Mouse (Mus musculus) heart, embryonic 15.5 days (tissue): ENCODE results near the gene Hspa1b. TPM values are rescaled to one million over a fixed set of nuclear protein-coding genes. Genes with fewer than 3 reads are reported as not detected.
A peak's percentile ranks its signal among the peaks of the same experiment; 100 is the strongest.
"Not testable (repeated sequence)": the region's sequence is repeated elsewhere in the genome, so short reads cannot be mapped to it uniquely, and the experiment has no call there.

Experiments used
- ATAC-seq: fragments of 200-750 bp; cut with Nextera tagmentation; replicated peaks from 2 replicates; pipeline ENCODE4 v1.8.0; 2017; ENCODE audit warnings: low read depth, moderate TSS enrichment; ENCODE audit not compliant: insufficient number of reproducible peaks, insufficient read depth, low FRiP score
- H3K27ac ChIP-seq: fragments of 300-500 bp; sonication (generic); 2 replicates; pipeline ENCODE4 v1.5.1; 2015; ENCODE audit warnings: mild to moderate bottlenecking, inconsistent platforms
- H3K27me3 ChIP-seq: fragments of 300-500 bp; sonication (generic); 2 replicates; pipeline ENCODE4 v1.6.1; 2015; ENCODE audit warnings: inconsistent platforms
- H3K36me3 ChIP-seq: fragments of 300-500 bp; sonication (generic); 2 replicates; pipeline ENCODE4 v1.6.1; 2015; ENCODE audit warnings: mild to moderate bottlenecking, inconsistent platforms
- H3K4me1 ChIP-seq: fragments of 300-500 bp; sonication (generic); replicated peaks from 2 replicates; pipeline ENCODE4 v1.6.1; 2015; ENCODE audit warnings: inconsistent platforms
- H3K4me2 ChIP-seq: fragments of 300-500 bp; sonication (generic); 2 replicates; pipeline ENCODE4 v1.6.1; 2015; ENCODE audit warnings: inconsistent platforms, mild to moderate bottlenecking, moderate library complexity
- H3K4me3 ChIP-seq: fragments of 300-500 bp; sonication (generic); 2 replicates; pipeline ENCODE4 v1.5.1; 2015; ENCODE audit warnings: mild to moderate bottlenecking, inconsistent platforms
- H3K9ac ChIP-seq: fragments of 300-500 bp; sonication (generic); 2 replicates; pipeline ENCODE4 v1.6.1; 2015; ENCODE audit warnings: mild to moderate bottlenecking, inconsistent platforms
- H3K9me3 ChIP-seq: fragments of 300-500 bp; sonication (generic); replicated peaks from 2 replicates; pipeline ENCODE4 v1.6.1; 2016; ENCODE audit warnings: inconsistent platforms
- WGBS: fragments of 180-500 bp; shearing (Covaris S2); methylation state at CpG from one replicate; pipeline ENCODE4 v1.1.7; 2015; ENCODE audit warnings: mixed read lengths; 5-methylcytosine and 5-hydroxymethylcytosine counted together
- polyA plus RNA-seq: library from polyadenylated mRNA; unstranded; fragments of >200 nt; fragmentation: Nextera tagmentation; extraction: Ambion mirVana; gene quantifications from 2 replicates; pipeline ENCODE4 v1.2.1, GENCODE M21; 2015

Gene Hspa1b
- polyA plus RNA-seq, 1 experiment from 2014 or later = 0.30 TPM

DNA sequence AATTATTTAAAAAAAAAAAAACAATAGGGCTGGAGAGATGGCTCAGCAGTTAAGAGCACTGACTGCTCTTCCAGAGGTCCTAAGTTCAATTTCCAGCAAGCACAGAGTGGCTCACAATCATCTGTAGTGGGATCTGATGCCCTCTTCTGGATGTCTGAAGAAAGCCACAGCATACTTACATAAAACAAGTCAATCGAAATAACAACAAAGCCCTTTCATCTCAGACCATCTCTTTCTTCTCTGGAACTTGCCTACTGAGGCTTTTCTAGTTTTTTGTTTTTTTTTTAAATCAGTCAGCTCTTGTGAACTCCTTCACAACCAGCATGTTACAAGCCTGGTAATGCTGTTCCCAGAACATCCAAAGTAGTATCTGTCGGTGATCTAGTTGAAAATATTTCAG lies 21.6 kb upstream of the Hspa1b start:
- Histone ChIP-seq H3K4me3 (peak overlapping the region; percentile 89), H3K27ac (peak overlapping the region; percentile 99), H3K36me3 (peaks cover 5% of the 10 kb centered on the region), H3K4me1 (peaks cover 14% of the 10 kb centered on the region), H3K9ac (peak overlapping the region; percentile 93), H3K4me2 (peak overlapping the region; percentile 90), H3K9me3 (no peaks in the 10 kb centered on the region), H3K27me3 (no peaks in the 10 kb centered on the region)
- no peak for ATAC-seq
- WGBS = 11% methylated on average over 2 of the region's 2 CpGs

DNA sequence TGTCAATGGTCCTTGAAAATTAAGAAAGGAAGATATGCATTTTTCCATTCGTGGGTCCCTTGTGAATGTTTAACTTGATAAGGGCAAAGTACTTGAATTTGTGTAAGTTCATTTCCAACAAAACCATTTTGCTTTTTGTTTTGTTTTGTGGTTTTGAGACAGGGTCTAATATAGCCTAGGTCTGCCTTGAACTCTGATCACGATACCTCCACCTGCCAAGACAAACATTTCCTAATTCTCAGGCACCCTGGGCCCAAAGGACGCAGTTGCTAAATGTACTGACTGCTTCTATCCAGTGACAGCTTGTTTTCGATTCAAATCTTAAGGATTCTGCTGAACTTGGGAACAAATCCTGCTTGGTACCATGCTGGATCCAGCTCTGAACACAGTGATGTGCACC lies 20.6 kb upstream of the Hspa1b start:
- Histone ChIP-seq H3K4me2 (no peak overlapping the region), H3K9me3 (no peaks in the 10 kb centered on the region), H3K27me3 (no peaks in the 10 kb centered on the region), H3K9ac (no peak overlapping the region), H3K4me1 (peaks cover 14% of the 10 kb centered on the region), H3K36me3 (no peaks in the 10 kb centered on the region), H3K4me3 (no peak overlapping the region), H3K27ac (no peak overlapping the region)
- WGBS = 87% methylated on average over 4 of the region's 4 CpGs
- ATAC-seq = no peak

DNA sequence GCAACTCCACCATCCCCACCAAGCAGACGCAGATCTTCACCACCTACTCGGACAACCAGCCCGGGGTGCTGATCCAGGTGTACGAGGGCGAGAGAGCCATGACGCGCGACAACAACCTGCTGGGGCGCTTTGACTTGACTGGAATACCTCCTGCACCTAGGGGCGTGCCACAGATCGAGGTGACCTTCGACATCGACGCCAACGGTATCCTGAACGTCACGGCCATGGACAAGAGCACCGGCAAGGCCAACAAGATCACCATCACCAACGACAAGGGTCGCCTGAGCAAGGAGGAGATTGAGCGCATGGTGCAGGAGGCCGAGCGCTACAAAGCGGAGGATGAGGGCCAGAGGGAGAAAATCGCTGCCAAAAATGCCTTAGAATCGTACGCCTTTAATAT lies 19.2 kb upstream of the Hspa1b start:
- H3K9me3 ChIP-seq = no peaks in the 10 kb centered on the region
- H3K27me3 ChIP-seq = no peaks in the 10 kb centered on the region
- ATAC-seq = no peak
- peaks cover 14% of the 10 kb centered on the region for H3K4me1 ChIP-seq
- no peak overlapping the region for H3K9ac ChIP-seq
- H3K4me3 ChIP-seq = no peak overlapping the region
- H3K27ac ChIP-seq = no peak overlapping the region
- H3K4me2 ChIP-seq = no peak overlapping the region
- WGBS = 81% methylated on average over 27 of the region's 27 CpGs
- no peaks in the 10 kb centered on the region for H3K36me3 ChIP-seq

DNA sequence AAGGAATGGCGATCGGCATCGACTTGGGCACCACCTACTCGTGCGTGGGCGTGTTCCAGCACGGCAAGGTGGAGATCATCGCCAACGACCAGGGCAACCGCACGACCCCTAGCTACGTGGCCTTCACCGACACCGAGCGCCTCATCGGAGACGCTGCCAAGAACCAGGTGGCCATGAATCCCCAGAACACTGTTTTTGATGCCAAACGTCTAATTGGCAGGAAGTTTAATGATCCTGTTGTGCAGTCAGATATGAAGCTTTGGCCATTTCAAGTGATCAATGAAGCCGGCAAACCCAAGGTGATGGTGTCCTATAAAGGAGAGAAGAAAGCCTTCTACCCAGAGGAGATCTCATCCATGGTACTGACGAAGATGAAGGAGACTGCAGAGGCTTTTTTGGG lies 18.0 kb upstream of the Hspa1b start:
- Histone ChIP-seq H3K4me3 (no peak overlapping the region), H3K27me3 (no peaks in the 10 kb centered on the region), H3K36me3 (no peaks in the 10 kb centered on the region), H3K27ac (no peak overlapping the region), H3K4me2 (no peak overlapping the region), H3K4me1 (peaks cover 11% of the 10 kb centered on the region), H3K9ac (no peak overlapping the region), H3K9me3 (no peaks in the 10 kb centered on the region)
- no peak for ATAC-seq
- WGBS = 91% methylated on average over 20 of the region's 20 CpGs

DNA sequence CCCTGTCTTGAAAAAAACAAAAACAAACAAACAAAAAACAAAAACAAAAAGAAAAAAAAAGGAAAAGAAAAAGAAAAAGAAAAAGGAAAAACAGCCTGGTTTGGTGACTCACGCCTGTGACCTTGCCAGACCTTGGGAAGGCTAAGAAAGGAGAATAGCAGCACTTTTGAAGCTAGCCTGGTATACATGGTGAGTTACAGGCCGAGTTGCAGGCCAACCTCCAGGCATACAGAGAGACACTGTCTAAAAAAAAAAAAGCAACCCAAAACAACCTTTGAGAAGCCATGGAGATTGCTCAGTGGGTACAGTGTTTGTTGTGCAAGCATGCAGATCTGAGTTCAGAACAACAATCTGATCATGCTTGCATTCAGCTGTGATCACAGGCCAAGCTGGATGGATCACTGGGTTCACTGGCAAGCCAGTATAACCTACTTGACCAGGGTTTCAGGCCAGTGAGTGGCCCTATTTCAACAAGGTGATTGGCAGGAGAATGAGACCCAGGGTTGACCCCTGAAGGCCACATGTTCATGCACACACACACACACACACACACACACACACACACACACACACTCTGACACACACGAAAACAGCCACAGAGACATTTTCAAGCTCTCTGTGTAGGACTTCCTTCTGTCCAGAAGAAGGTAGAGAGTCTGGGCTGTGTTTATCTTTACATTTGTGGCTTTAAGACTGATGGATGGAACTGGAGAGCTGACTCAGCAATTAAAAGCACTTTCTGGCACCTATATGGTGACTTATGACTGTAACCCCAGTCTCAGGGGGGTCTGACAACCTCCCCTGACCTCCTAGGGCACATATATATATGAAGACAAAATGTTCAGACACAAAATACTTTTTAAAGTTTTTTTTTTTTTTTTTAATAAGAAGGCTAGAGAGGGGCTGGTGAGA lies 16.8 kb upstream of the Hspa1b start:
- Histone ChIP-seq H3K27me3 (no peaks in the 10 kb centered on the region), H3K4me1 (peaks cover 9% of the 10 kb centered on the region), H3K36me3 (no peaks in the 10 kb centered on the region), H3K27ac (no peak overlapping the region), H3K9me3 (no peaks in the 10 kb centered on the region), H3K4me3 (no peak overlapping the region), H3K4me2 (no peak overlapping the region), H3K9ac (no peak overlapping the region)
- ATAC-seq = no peak
- WGBS = 75% methylated on average over 3 of the region's 3 CpGs

DNA sequence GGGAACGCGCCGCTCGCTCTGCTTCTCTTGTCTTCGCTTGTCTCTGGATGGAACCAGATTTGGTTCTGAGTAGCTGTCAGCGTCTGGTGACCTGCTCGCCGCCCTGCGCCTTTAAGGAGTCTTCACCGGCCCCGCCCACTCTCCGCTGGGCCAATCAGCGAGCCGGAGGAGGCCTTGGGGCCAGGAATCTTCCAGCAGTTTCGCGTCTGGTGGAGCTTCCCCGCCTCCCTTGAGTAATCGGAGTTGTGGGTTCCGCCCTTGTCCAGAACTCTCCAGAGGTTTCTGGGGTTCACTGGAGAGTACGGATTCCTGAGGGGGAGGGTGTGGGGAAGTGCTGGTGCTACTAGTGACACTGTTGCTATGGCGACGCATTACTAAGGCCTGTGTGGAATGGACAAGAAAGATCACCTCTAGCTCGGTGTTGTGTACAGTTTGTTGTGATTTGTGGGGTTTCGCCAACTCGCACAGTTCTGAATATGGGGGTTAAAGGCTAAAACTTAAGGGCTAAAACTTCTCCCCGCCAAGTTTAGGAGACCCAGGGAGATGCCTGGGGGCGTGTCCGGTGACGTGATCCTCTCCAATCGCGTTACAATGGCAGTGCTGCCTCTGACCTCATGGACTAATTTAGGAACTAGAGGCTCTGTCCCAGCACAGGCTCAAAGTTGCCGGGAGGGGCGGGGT lies 13.2 kb upstream of the Hspa1b start, which contains the start of the genes Hspa1a and Hspa1l:
Hspa1a (minus strand) TSS at position 88 of the 681 bp plus-strand sequence.
Hspa1l (plus strand) TSS at position 635 of the 681 bp plus-strand sequence.
- not testable (repeated sequence) for H3K4me1 ChIP-seq, H3K36me3 ChIP-seq, H3K9me3 ChIP-seq
- peak within 1 kb of the TSS; percentile 36; the same call in 1 of the 2 replicates for H3K9ac ChIP-seq
- H3K4me3 ChIP-seq = peak within 1 kb of the TSS; percentile 54
- H3K27me3 ChIP-seq = peaks cover 23% of the 10 kb centered on the region
- H3K4me2 ChIP-seq = peak within 1 kb of the TSS; percentile 80
- H3K27ac ChIP-seq = peak within 1 kb of the TSS; percentile 79
- under 1% methylated on average over 33 of the region's 33 CpGs for WGBS
- peak; percentile 92 for ATAC-seq

DNA sequence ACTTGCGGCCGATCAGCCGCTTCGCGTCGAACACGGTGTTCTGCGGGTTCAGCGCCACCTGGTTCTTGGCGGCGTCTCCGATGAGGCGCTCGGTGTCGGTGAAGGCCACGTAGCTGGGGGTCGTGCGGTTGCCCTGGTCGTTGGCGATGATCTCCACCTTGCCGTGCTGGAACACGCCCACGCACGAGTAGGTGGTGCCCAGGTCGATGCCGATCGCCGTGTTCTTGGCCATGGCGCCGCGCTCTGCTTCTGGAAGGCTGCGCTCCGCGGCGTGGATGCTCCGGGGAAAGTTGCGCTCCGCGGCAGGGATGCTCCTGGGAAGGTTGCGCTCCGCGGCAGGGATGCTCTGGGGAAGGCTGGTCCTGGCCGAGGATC lies 12.6 kb upstream of the Hspa1b start:
- under 1% methylated on average over 18 of the region's 43 CpGs for WGBS
- Histone ChIP-seq H3K27me3 (peaks cover 23% of the 10 kb centered on the region), H3K4me3 (peak overlapping the region; percentile 54), H3K4me2 (peak overlapping the region; percentile 80)
- not testable (repeated sequence) for H3K27ac ChIP-seq, H3K9ac ChIP-seq, H3K4me1 ChIP-seq, ATAC-seq, H3K36me3 ChIP-seq, H3K9me3 ChIP-seq

DNA sequence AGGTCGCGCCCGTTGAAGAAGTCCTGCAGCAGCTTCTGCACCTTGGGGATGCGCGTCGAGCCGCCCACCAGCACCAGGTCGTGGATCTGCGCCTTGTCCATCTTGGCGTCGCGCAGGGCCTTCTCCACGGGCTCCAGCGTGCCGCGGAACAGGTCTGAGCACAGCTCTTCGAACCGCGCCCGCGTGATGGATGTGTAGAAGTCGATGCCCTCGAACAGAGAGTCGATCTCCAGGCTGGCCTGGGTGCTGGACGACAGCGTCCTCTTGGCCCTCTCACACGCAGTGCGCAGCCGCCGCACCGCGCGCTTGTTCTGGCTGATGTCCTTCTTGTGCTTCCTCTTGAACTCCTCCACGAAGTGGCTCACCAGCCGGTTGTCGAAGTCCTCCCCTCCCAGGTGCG lies 11.8 kb upstream of the Hspa1b start:
- not testable (repeated sequence) for H3K4me3 ChIP-seq, H3K27ac ChIP-seq, H3K9ac ChIP-seq, H3K36me3 ChIP-seq, H3K4me2 ChIP-seq, H3K9me3 ChIP-seq, ATAC-seq, H3K4me1 ChIP-seq
- peaks cover 23% of the 10 kb centered on the region for H3K27me3 ChIP-seq
- 34% methylated on average over 26 of the region's 37 CpGs for WGBS

DNA sequence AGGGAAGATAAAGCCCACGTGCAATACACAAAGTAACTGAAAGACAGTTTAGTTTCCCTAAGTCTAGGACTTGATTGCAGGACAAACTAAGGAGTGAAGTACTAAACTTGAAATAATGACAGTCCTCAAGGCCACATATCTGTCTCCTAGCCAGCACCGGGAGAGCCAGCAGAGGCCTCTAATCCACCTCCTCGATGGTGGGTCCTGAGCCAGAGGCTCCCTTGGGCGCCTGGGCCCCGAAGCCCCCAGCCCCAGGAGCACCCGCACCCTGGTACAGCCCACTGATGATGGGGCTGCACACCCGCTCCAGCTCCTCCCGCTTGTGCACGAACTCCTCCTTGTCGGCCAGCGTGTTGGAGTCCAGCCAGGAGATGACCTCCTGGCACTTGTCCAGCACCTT lies 10.8 kb upstream of the Hspa1b start, which contains the start of gene Gm20481:
Gm20481 (plus strand) TSS at position 91 of the 400 bp plus-strand sequence.
- H3K27ac ChIP-seq, H3K36me3 ChIP-seq, H3K4me3 ChIP-seq, ATAC-seq, H3K4me2 ChIP-seq, H3K9me3 ChIP-seq, H3K4me1 ChIP-seq, H3K9ac ChIP-seq: not testable (repeated sequence)
- 52% methylated on average over 7 of the region's 11 CpGs for WGBS
- peaks cover 23% of the 10 kb centered on the region for H3K27me3 ChIP-seq

DNA sequence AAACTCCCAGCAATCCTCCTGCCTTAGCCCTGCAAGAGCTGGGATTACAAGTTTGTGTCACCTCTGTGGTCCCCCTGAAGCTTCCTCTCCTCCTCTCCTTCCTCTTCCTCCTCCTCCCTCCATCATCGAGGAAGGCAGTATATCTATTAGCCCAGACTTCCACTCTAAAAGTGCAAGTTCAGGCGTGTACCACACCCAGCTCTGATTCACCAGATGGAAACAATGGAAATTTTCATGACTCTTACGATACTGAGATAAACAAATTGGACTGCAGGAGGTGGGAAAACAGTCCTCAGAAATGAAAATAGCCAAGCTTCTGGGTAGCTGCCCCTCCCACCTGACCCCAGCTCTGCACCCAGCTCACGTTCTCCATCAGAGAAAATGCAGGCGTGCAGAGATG lies 6.6 kb upstream of the Hspa1b start:
- no peaks in the 10 kb centered on the region for H3K4me1 ChIP-seq
- H3K9ac ChIP-seq = no peak overlapping the region
- no peak overlapping the region for H3K4me2 ChIP-seq
- H3K9me3 ChIP-seq = no peaks in the 10 kb centered on the region
- 50% methylated on average over 5 of the region's 5 CpGs for WGBS
- no peak for ATAC-seq
- H3K36me3 ChIP-seq = no peaks in the 10 kb centered on the region
- H3K4me3 ChIP-seq = no peak overlapping the region
- peaks cover 23% of the 10 kb centered on the region for H3K27me3 ChIP-seq
- H3K27ac ChIP-seq = no peak overlapping the region

DNA sequence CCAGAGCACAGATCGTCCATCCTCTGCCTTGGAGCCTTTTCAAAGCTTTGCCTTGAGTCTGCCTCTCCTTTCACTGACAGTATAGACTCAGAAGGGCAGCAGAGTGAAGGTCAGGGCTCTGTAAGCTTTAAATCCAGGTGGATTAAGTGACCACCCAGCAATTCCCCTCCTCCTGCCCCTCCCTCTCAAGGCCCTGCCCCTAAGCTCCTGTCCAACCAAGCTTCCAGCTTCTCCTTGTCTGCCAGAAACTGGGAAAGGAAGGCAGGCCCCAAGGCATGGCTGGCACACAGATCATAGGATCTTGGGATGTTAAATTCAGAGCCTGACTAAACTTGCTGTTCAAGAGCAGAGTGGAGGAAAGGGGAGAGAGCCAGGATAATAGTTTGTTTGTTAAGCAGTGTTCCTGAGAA lies 5.6 kb upstream of the Hspa1b start:
- Histone ChIP-seq H3K9me3 (no peaks in the 10 kb centered on the region), H3K4me2 (no peak overlapping the region), H3K4me1 (0 out of 2 replicates have a peak, but pooled peaks cover 7% of the 10 kb centered on the region), H3K36me3 (no peaks in the 10 kb centered on the region), H3K9ac (no peak overlapping the region), H3K27me3 (peaks cover 20% of the 10 kb centered on the region), H3K4me3 (no peak overlapping the region), H3K27ac (no peak overlapping the region)
- 21% methylated on average over 1 of the region's 1 CpGs for WGBS
- ATAC-seq = no peak
